Mouse (Mus musculus) lung, embryonic 16.5 days (tissue): ENCODE data around the gene U2af1. TPM values are rescaled to one million over a fixed set of nuclear protein-coding genes. Genes with fewer than 3 reads are reported as not detected.
"Not testable (repeated sequence)": the region's sequence is repeated elsewhere in the genome, so short reads cannot be mapped to it uniquely, and the experiment has no call there.

Experiments used
- ATAC-seq: fragments of 200-750 bp; cut with Nextera tagmentation; 2 replicates; pipeline ENCODE4 v1.8.0; 2017; ENCODE audit warnings: low read depth, mild to moderate bottlenecking, moderate library complexity
- H3K27ac ChIP-seq: fragments of 300-500 bp; sonication (generic); 2 replicates; pipeline ENCODE4 v1.5.1; 2014; ENCODE audit warnings: mild to moderate bottlenecking, control low read depth, low read length
- H3K27me3 ChIP-seq: fragments of 300-500 bp; sonication (generic); 2 replicates; pipeline ENCODE4 v1.6.1; 2014; ENCODE audit warnings: low read depth, low read length, mixed read lengths; ENCODE audit not compliant: control insufficient read depth, insufficient read depth
- H3K36me3 ChIP-seq: fragments of 300-500 bp; sonication (generic); 2 replicates; pipeline ENCODE4 v1.6.1; 2014; ENCODE audit warnings: low read length; ENCODE audit not compliant: control insufficient read depth, insufficient read depth
- H3K4me1 ChIP-seq: fragments of 300-500 bp; sonication (generic); replicated peaks from 2 replicates; pipeline ENCODE4 v1.6.1; 2014; ENCODE audit warnings: low read length, mixed read lengths; ENCODE audit not compliant: control insufficient read depth, insufficient read depth
- H3K4me2 ChIP-seq: fragments of 300-500 bp; sonication (generic); 2 replicates; pipeline ENCODE4 v1.6.1; 2014; ENCODE audit warnings: low read depth, low read length, control low read depth
- H3K4me3 ChIP-seq: fragments of 300-500 bp; sonication (generic); 2 replicates; pipeline ENCODE4 v1.5.1; 2014; ENCODE audit warnings: mild to moderate bottlenecking, low read length, control low read depth
- H3K9ac ChIP-seq: fragments of 300-500 bp; sonication (generic); 2 replicates; pipeline ENCODE4 v1.6.1; 2014; ENCODE audit warnings: low read length, control low read depth
- H3K9me3 ChIP-seq: fragments of 300-500 bp; sonication (generic); 2 replicates; pipeline ENCODE4 v1.6.1; 2016; ENCODE audit warnings: low read length; ENCODE audit not compliant: control insufficient read depth
- WGBS: fragments of 180-500 bp; shearing (Covaris S2); extraction: QIAGEN DNeasy Blood & Tissue Kit; methylation state at CpG from one replicate; pipeline ENCODE4 v1.1.7; 2014; 5-methylcytosine and 5-hydroxymethylcytosine counted together
- polyA plus RNA-seq: library from polyadenylated mRNA; unstranded; fragments of >200 nt; fragmentation: Nextera tagmentation; extraction: Ambion mirVana; gene quantifications from 2 replicates; pipeline ENCODE4 v1.2.1, GENCODE M21; 2015

U2af1 gene
- 307 and 308 TPM in 2 replicates for polyA plus RNA-seq

DNA sequence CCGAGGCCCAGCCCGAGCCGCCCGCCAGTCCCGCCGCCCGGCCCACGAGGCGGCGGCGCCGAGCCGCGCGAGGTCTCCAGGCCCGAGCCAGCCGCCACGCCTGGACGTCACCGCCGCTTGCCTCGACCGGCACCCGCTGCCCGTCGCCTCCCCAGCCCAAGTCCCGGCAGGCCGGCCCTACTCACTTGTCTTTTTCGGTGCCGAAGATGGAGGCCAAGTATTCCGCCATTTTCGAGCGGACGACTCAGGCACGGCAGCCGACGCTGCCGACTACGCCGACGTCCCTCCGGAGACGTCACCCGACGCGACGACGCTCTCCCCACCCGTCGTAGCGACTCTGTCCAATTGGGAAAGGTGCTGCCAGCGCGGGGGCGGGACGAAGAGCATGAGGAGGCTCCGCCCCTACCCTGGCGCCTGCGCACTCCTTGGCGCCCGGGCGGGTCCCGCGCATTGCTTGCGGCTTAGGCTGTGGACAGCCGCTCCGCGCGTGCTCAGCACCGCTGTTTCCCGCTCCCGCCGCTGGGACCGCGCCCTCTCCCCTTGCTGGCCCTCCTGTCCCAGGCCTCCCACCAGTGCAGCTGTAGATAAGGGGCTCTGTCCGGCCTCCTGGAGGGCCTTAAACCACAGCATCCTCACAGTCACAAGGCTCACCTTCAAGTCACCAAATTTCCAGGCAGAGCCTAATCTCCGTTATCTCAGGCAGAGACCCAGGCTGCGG is at the start of gene U2af1:
U2af1 (minus strand) TSS at position 425 of the 718 bp plus-strand sequence.
- no peaks in the 10 kb centered on the region for H3K27me3 ChIP-seq
- peak within 1 kb of the TSS; percentile 96 for H3K4me3 ChIP-seq
- WGBS, result under 1% methylated on average over 77 of the region's 77 CpGs
- peaks cover 10% of the 10 kb centered on the region for H3K4me1 ChIP-seq
- H3K4me2 ChIP-seq, result peak within 1 kb of the TSS; percentile 89
- H3K9ac ChIP-seq, result peak within 1 kb of the TSS; percentile 98
- H3K27ac ChIP-seq, result peak within 1 kb of the TSS; percentile 84
- peaks cover 16% of the 10 kb centered on the region for H3K36me3 ChIP-seq
- ATAC-seq, result peak; percentile 100
- no peaks in the 10 kb centered on the region for H3K9me3 ChIP-seq

DNA sequence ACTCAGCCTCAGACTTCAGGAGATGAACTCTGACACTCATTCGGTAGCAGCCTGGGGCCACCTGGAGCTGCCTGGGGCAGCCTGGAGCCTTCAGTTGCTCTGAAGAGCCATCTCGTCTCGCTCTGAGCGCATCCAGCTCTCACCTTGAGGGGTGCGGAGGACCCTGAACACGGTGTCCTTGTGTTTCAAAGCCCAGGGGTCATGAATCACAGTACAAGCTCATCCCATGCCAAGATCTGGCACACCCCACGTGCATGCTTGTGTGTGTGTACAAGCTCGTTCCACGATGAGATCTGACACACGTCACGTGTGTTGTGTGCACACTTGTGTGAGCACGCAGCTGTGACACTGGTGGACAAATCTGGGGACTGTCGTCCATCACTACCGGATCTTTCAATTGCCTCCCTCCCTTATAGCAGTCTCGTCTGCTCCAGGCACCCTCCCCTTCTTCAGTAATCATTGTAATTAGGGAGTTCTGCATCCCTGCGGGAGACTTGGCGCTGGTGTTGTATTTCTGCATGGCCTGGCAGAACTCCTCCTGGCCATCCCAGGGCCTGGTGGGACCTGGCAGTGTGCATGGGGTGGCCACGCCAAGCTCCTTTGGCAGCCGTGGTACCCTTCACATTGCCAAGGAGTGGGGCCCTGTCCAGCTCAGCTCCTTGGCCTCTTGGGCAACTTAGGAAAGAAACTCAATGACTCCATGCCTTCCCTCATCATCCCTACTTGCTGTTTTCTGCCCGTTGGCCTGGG is 46.8 kb upstream of the U2af1 start:
- H3K27ac ChIP-seq, result no peak overlapping the region
- WGBS, result 76% methylated on average over 20 of the region's 20 CpGs
- peaks cover 2% of the 10 kb centered on the region; the same call in 1 of the 2 replicates for H3K4me1 ChIP-seq
- H3K4me2 ChIP-seq, result no peak overlapping the region
- H3K9ac ChIP-seq, result no peak overlapping the region
- H3K9me3 ChIP-seq, result no peaks in the 10 kb centered on the region
- ATAC-seq, result no peak
- H3K36me3 ChIP-seq, result no peaks in the 10 kb centered on the region
- H3K4me3 ChIP-seq, result no peak overlapping the region
- no peaks in the 10 kb centered on the region for H3K27me3 ChIP-seq

DNA sequence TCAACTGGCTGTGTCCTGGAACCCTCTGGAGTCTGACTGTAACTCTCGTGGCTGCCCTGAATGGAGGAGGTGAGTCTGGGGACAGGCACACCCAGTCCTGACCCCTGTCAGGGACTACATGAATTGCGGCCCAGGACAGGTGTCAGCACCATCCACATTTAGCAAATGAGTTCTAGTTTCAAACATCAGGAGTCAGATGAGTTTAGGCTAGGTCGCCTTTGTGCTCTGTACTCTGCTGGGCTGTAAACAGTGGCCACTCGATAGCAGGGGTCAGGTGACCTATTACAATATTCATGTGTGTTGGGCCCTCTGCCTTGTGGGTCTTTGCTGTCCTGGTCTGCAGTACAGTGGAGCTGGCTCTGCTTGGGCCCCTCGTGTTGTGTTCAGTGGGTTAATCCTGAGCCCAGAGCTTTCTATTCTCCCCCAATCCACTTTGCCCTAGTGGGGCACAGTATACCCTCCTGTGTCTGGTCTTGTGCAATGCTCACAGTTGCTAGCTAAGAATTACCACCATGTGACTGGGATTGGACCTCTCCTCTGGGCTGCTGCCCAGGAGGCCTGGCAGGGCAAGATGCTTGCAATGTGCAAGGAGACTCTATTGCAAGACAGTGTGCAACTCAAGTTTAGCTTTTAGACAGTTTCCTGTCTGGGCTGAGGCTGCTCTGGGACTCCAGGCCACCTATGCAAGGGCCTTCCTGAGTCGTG is 44.7 kb upstream of the U2af1 start:
- H3K27ac ChIP-seq, result no peak overlapping the region
- H3K4me1 ChIP-seq, result no peaks in the 10 kb centered on the region
- no peak overlapping the region for H3K4me2 ChIP-seq
- WGBS, result 69% methylated on average over 6 of the region's 6 CpGs
- no peaks in the 10 kb centered on the region for H3K27me3 ChIP-seq
- no peaks in the 10 kb centered on the region for H3K36me3 ChIP-seq
- H3K9ac ChIP-seq, result no peak overlapping the region
- H3K4me3 ChIP-seq, result no peak overlapping the region
- ATAC-seq, result 0 out of 2 replicates have a peak, but pooled peaks have one; percentile 41
- no peaks in the 10 kb centered on the region for H3K9me3 ChIP-seq

DNA sequence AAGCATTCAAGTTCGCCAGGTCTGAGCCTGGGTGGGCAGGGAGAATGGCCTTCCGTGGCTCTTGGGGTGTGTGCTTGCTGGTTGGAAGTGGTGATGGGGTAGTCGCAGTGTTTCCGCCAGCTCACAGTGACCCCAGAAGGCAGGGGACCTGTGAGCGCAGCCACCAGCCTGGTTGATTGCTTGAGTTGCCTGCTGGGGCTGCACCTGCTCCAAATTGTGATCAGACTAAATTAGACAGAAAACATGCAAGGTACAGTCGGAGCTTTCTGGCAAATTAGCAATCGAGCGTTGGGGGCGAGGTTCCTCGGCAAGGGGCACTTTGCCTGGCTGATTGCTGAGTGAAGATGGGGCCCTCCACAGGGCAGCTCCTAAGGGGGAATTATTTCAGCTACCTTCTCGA is 39.7 kb upstream of the U2af1 start:
- no peaks in the 10 kb centered on the region for H3K9me3 ChIP-seq
- no peaks in the 10 kb centered on the region for H3K36me3 ChIP-seq
- H3K27me3 ChIP-seq, result no peaks in the 10 kb centered on the region
- ATAC-seq, result no peak
- no peak overlapping the region for H3K27ac ChIP-seq
- H3K9ac ChIP-seq, result no peak overlapping the region
- H3K4me3 ChIP-seq, result no peak overlapping the region
- H3K4me2 ChIP-seq, result no peak overlapping the region
- H3K4me1 ChIP-seq, result peaks cover 9% of the 10 kb centered on the region
- WGBS, result 71% methylated on average over 11 of the region's 11 CpGs

DNA sequence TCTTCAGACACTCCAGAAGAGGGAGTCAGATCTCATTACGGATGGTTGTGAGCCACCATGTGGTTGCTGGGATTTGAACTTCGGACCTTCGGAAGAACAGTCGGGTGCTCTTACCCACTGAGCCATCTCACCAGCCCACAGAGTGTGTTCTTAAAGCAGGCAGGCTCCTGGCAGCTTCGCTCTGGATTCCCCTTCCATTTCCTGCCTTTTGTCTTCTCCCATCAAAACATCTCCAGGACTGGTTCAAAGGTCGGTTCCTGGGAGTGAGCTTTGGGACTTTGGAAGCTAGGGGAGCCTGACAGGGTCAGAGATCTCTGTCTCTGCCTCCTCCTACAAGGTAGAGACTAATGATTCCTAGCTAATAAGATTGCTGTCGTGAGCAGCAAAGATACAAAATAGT is 36.7 kb upstream of the U2af1 start:
- H3K4me3 ChIP-seq, H3K9ac ChIP-seq, H3K4me2 ChIP-seq, ATAC-seq, H3K27me3 ChIP-seq, H3K27ac ChIP-seq, H3K9me3 ChIP-seq, H3K36me3 ChIP-seq: not testable (repeated sequence)
- H3K4me1 ChIP-seq, result peaks cover 16% of the 10 kb centered on the region
- WGBS, result 82% methylated on average over 6 of the region's 7 CpGs

DNA sequence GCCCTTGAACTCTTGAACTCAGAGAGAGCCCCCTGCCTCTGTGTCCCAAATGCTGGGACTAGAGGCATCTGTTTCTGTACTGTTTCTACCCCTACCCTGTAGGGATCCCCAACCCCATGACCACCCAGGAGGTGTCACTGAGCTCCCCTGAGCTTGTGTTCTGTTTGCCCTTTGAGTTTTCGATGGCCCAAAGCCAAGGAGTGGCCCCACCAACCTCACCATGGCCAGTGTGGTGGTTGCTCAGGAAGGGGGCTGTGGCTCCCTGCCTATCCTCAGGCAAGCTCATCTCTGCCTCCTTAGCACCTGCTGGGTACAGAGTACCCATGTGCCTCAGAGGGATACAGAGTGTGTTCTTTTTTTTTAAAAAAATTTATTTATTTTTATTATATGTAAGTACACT is 36.3 kb upstream of the U2af1 start:
- Histone ChIP-seq H3K4me1 (peaks cover 16% of the 10 kb centered on the region), H3K9ac (no peak overlapping the region), H3K4me3 (no peak overlapping the region), H3K4me2 (no peak overlapping the region), H3K9me3 (no peaks in the 10 kb centered on the region), H3K27me3 (no peaks in the 10 kb centered on the region), H3K36me3 (no peaks in the 10 kb centered on the region), H3K27ac (no peak overlapping the region)
- no peak for ATAC-seq
- WGBS, result 64% methylated on average over 1 of the region's 1 CpGs

GRCm38 (mm10) chr17:31694023-31694376 is 35.3 kb upstream of the U2af1 start:
- no peak overlapping the region for H3K9ac ChIP-seq
- H3K9me3 ChIP-seq, result no peaks in the 10 kb centered on the region
- ATAC-seq, result peak; percentile 22
- no peak overlapping the region for H3K27ac ChIP-seq
- H3K4me2 ChIP-seq, result no peak overlapping the region
- no peak overlapping the region for H3K4me3 ChIP-seq
- no peaks in the 10 kb centered on the region for H3K36me3 ChIP-seq
- WGBS, result 55% methylated on average over 7 of the region's 7 CpGs
- no peaks in the 10 kb centered on the region for H3K27me3 ChIP-seq
- H3K4me1 ChIP-seq, result peaks cover 16% of the 10 kb centered on the region

GRCm38 (mm10) chr17:31693330-31694022 is 34.8 kb upstream of the U2af1 start:
- 0 out of 2 replicates have a peak overlapping the region, but pooled peaks have one; percentile 2 for H3K4me3 ChIP-seq
- H3K27ac ChIP-seq, result no peak overlapping the region
- WGBS, result 1% methylated on average over 20 of the region's 20 CpGs
- ATAC-seq, result peak; percentile 82
- no peaks in the 10 kb centered on the region for H3K27me3 ChIP-seq
- peak overlapping the region; percentile 41 for H3K4me2 ChIP-seq
- H3K36me3 ChIP-seq, result no peaks in the 10 kb centered on the region
- peaks cover 16% of the 10 kb centered on the region for H3K4me1 ChIP-seq
- H3K9me3 ChIP-seq, result no peaks in the 10 kb centered on the region
- H3K9ac ChIP-seq, result peak overlapping the region; percentile 10; the same call in 1 of the 2 replicates
